Mouse (Mus musculus) layer of hippocampus, adult 2 months (tissue): ENCODE results near the gene Erc2. TPM values are rescaled to one million over a fixed set of nuclear protein-coding genes. Genes with fewer than 3 reads are reported as not detected.

Experiments
- DNase-seq, 2 experiments: peaks; one replicate each; pipeline ENCODE4 v3.0.0; 2022; ENCODE audit warnings: low spot score in 2 of 2
- H3K27ac ChIP-seq: fragments of 200-600 bp; 2 replicates; pipeline ENCODE4 v1.8.1; 2022
- H3K4me3 ChIP-seq: fragments of 200-600 bp; 2 replicates; pipeline ENCODE4 v1.8.1; 2022; ENCODE audit warnings: mild to moderate bottlenecking
- CTCF ChIP-seq: fragments of 200-600 bp; conservative IDR thresholded peaks from 2 replicates; pipeline ENCODE4 v1.8.1; 2022; ENCODE audit warnings: antibody characterized with exemption, mild to moderate bottlenecking, moderate library complexity
- total RNA-seq, 2 experiments: library from RNA; stranded (reverse); gene quantifications; 2 replicates each; pipeline ENCODE4 v1.2.3; 2021

The Erc2 gene
- total RNA-seq, 2 experiments from 2014 or later = 236 to 244 TPM

GRCm38 (mm10) chr14:28099084-28099483 lies 476.9 kb downstream of the Erc2 start:
- no peak overlapping the region for H3K27ac ChIP-seq
- DNase-seq = no peak
- H3K4me3 ChIP-seq = no peak overlapping the region
- TF ChIP-seq CTCF = no peak

GRCm38 (mm10) chr14:28113121-28113520 lies 490.9 kb downstream of the Erc2 start:
- Histone ChIP-seq H3K27ac (no peak overlapping the region), H3K4me3 (no peak overlapping the region)
- no peak for DNase-seq
- no peak for TF ChIP-seq CTCF

- no peak for DNase-seq
- no peak overlapping the region for H3K27ac ChIP-seq
- H3K4me3 ChIP-seq = no peak overlapping the region
- no peak for TF ChIP-seq CTCF
Observed at GRCm38 (mm10) chr14:28120851-28121250, 498.6 kb downstream of the Erc2 start.

- DNase-seq = no peak
- no peak for TF ChIP-seq CTCF
- Histone ChIP-seq H3K4me3 (no peak overlapping the region), H3K27ac (no peak overlapping the region)
Observed at GRCm38 (mm10) chr14:28126842-28127241, 504.6 kb downstream of the Erc2 start.

GRCm38 (mm10) chr14:28128999-28129398 lies 506.8 kb downstream of the Erc2 start:
- no peak for TF ChIP-seq CTCF
- Histone ChIP-seq H3K27ac (no peak overlapping the region), H3K4me3 (no peak overlapping the region)
- no peak for DNase-seq

GRCm38 (mm10) chr14:28143998-28144397 lies 521.8 kb downstream of the Erc2 start:
- Histone ChIP-seq H3K4me3 (no peak overlapping the region), H3K27ac (peak overlapping the region; percentile 54)
- TF ChIP-seq CTCF = no peak
- no peak for DNase-seq

GRCm38 (mm10) chr14:28147201-28147600 lies 525.0 kb downstream of the Erc2 start:
- DNase-seq = no peak
- no peak overlapping the region for H3K27ac ChIP-seq
- no peak for TF ChIP-seq CTCF
- no peak overlapping the region for H3K4me3 ChIP-seq

GRCm38 (mm10) chr14:28150942-28151341 lies 528.7 kb downstream of the Erc2 start:
- no peak overlapping the region for H3K4me3 ChIP-seq
- no peak for DNase-seq
- no peak for TF ChIP-seq CTCF
- H3K27ac ChIP-seq = no peak overlapping the region; the same call in 1 of the 2 replicates

- DNase-seq = no peak
- H3K27ac ChIP-seq = no peak overlapping the region
- H3K4me3 ChIP-seq = no peak overlapping the region
- TF ChIP-seq CTCF = no peak
Observed at GRCm38 (mm10) chr14:28155706-28156105, 533.5 kb downstream of the Erc2 start.

GRCm38 (mm10) chr14:28160852-28161251 lies 538.6 kb downstream of the Erc2 start:
- DNase-seq = no peak
- Histone ChIP-seq H3K27ac (peak overlapping the region; percentile 55), H3K4me3 (no peak overlapping the region)
- TF ChIP-seq CTCF = no peak

- H3K4me3 ChIP-seq = no peak overlapping the region; the same call in 1 of the 2 replicates
- TF ChIP-seq CTCF = no peak; the same call in 1 of the 2 replicates
- no peak for DNase-seq
- H3K27ac ChIP-seq = peak overlapping the region; percentile 43
Observed at GRCm38 (mm10) chr14:28164642-28165408, 542.6 kb downstream of the Erc2 start.

- DNase-seq = no peak
- Histone ChIP-seq H3K27ac (no peak overlapping the region), H3K4me3 (no peak overlapping the region)
- TF ChIP-seq CTCF = peak; percentile 52
Observed at GRCm38 (mm10) chr14:28165621-28166211, 543.5 kb downstream of the Erc2 start.

- no peak for TF ChIP-seq CTCF
- Histone ChIP-seq H3K4me3 (no peak overlapping the region), H3K27ac (no peak overlapping the region)
- DNase-seq = no peak
Observed at GRCm38 (mm10) chr14:28170711-28171110, 548.5 kb downstream of the Erc2 start.

GRCm38 (mm10) chr14:28171364-28171763 lies 549.1 kb downstream of the Erc2 start:
- no peak overlapping the region for H3K4me3 ChIP-seq
- no peak overlapping the region for H3K27ac ChIP-seq
- TF ChIP-seq CTCF = no peak
- DNase-seq = no peak
